Mouse (Mus musculus) liver, embryonic 14.5 days (tissue): ENCODE measurements at regions not wholly inside any gene's neighbourhood (a gene's known extent, or its start where the extent isn't known, plus 50 kb on each side); places are given as distances from the start of the nearest gene placed in this dataset.
"Not testable (repeated sequence)": the region's sequence is repeated elsewhere in the genome, so short reads cannot be mapped to it uniquely, and the experiment has no call there.

Source experiments
- ATAC-seq: fragments of 200-750 bp; cut with Nextera tagmentation; 2 replicates; pipeline ENCODE4 v1.8.0; 2017; ENCODE audit warnings: moderate number of reproducible peaks, mild to moderate bottlenecking, moderate library complexity; ENCODE audit not compliant: insufficient read depth
- DNase-seq, 3 experiments: peaks; one replicate each; pipeline ENCODE4 v3.0.0-alpha.2; 2012 to 2013; ENCODE audit warnings: low read depth in 3 of 3, low spot score in 3 of 3
- H3K27ac ChIP-seq: fragments of 300-500 bp; sonication (generic); 2 replicates; pipeline ENCODE4 v1.5.1; 2014; ENCODE audit warnings: moderate library complexity, mild to moderate bottlenecking, control low read depth, inconsistent platforms
- H3K27me3 ChIP-seq: fragments of 300-500 bp; sonication (generic); 2 replicates; pipeline ENCODE4 v1.6.1; 2014; ENCODE audit warnings: mild to moderate bottlenecking, low read length, moderate library complexity; ENCODE audit not compliant: control insufficient read depth, insufficient read depth
- H3K36me3 ChIP-seq: fragments of 300-500 bp; sonication (generic); replicated peaks from 2 replicates; pipeline ENCODE4 v1.6.1; 2014; ENCODE audit warnings: low read depth; ENCODE audit not compliant: control insufficient read depth, insufficient read depth
- H3K4me1 ChIP-seq, 2 experiments: fragments of 200-500 bp in 1 of 2; fragments of 300-500 bp in 1 of 2; sonication (generic) in 1 of 2; replicated peaks; 2 replicates each; pipeline ENCODE4 v1.6.1; 2012 to 2014; ENCODE audit warnings: antibody characterized with exemption in 1 of 2, inconsistent platforms in 1 of 2, low read length in 1 of 2; ENCODE audit not compliant: control insufficient read depth in 2 of 2, insufficient read depth in 2 of 2
- H3K4me2 ChIP-seq: fragments of 300-500 bp; sonication (generic); 2 replicates; pipeline ENCODE4 v1.6.1; 2014; ENCODE audit warnings: low read depth, mild to moderate bottlenecking, control low read depth, moderate library complexity
- H3K4me3 ChIP-seq, 2 experiments: fragments of 200-500 bp in 1 of 2; fragments of 300-500 bp in 1 of 2; sonication (generic) in 1 of 2; 2 replicates each; pipeline ENCODE4 v1.5.1; 2012 to 2014; ENCODE audit warnings: low read depth in 2 of 2, low read length in 2 of 2, mild to moderate bottlenecking in 2 of 2, control low read depth in 1 of 2, inconsistent platforms in 1 of 2, moderate library complexity in 1 of 2; ENCODE audit not compliant: insufficient read depth in 1 of 2
- H3K9ac ChIP-seq: fragments of 300-500 bp; sonication (generic); replicated peaks from 2 replicates; pipeline ENCODE4 v1.6.1; 2014; ENCODE audit warnings: mild to moderate bottlenecking, control low read depth, moderate library complexity
- H3K9me3 ChIP-seq: fragments of 300-500 bp; sonication (generic); 2 replicates; pipeline ENCODE4 v1.6.1; 2016; ENCODE audit warnings: low read length, mixed read lengths; ENCODE audit not compliant: control insufficient read depth
- CTCF ChIP-seq: IDR thresholded peaks from 2 replicates; pipeline ENCODE4 v1.5.1; 2016; ENCODE audit warnings: antibody characterized with exemption, low read depth, control low read depth
- EP300 ChIP-seq: IDR thresholded peaks from 2 replicates; pipeline ENCODE4 v1.6.1; 2016; ENCODE audit warnings: antibody characterized with exemption, low read depth
- WGBS: fragments of 180-500 bp; shearing (Covaris S2); extraction: QIAGEN DNeasy Blood & Tissue Kit; methylation state at CpG from one replicate; pipeline ENCODE4 v1.1.7; 2014; ENCODE audit not compliant: insufficient replicate concordance; 5-methylcytosine and 5-hydroxymethylcytosine counted together

DNA sequence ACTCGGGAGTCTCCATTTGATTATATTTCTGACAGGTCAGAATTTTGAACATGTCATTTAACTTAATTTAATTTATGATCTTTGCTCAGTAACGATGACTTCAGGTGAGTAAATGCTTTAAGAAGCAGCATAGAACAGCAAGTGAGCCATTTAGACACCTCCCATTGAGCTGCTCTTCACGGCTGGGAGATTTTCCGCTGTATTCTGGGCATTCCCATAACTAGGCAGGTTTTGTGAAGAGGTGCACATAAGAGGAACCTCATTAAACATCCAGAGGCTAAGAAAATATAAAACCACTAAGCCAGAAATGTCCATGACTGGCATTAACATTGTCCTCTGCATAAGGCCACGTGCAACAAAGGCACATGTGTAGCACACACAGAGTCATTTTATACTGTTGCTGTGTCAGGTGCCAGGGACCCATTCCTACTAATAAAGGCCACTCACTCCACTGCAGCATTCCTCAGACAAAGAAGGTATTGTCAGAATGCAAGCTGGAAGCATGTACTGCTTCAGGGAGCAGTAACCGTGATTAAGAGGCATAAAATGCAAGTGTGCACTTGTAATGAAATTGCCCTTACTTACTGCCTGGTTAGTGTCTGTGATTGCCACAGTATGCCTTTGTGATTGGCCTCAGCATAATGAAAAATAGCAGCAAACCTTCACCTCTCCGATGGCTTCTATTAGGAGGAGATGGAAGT is 346.5 kb downstream of the Tm4sf1 start:
- Histone ChIP-seq H3K4me1 (no peaks in the 10 kb centered on the region), H3K4me3 (no peak overlapping the region), H3K27me3 (no peaks in the 10 kb centered on the region), H3K9me3 (no peaks in the 10 kb centered on the region), H3K27ac (no peak overlapping the region), H3K9ac (no peak overlapping the region), H3K4me2 (no peak overlapping the region), H3K36me3 (no peaks in the 10 kb centered on the region)
- WGBS = 66% methylated on average over 7 of the region's 7 CpGs
- TF ChIP-seq CTCF (no peak), EP300 (no peak)
- ATAC-seq (no peak), DNase-seq (no peak)

GRCm38 (mm10) chr3:56942557-56942956 is 359.2 kb downstream of the Tm4sf1 start:
- not testable (repeated sequence) for H3K9ac ChIP-seq, H3K27me3 ChIP-seq, H3K9me3 ChIP-seq, H3K36me3 ChIP-seq, H3K27ac ChIP-seq, H3K4me2 ChIP-seq, H3K4me1 ChIP-seq, ATAC-seq, H3K4me3 ChIP-seq, DNase-seq
- no CpG with 5 or more reads among the region's 1 CpGs for WGBS

DNA sequence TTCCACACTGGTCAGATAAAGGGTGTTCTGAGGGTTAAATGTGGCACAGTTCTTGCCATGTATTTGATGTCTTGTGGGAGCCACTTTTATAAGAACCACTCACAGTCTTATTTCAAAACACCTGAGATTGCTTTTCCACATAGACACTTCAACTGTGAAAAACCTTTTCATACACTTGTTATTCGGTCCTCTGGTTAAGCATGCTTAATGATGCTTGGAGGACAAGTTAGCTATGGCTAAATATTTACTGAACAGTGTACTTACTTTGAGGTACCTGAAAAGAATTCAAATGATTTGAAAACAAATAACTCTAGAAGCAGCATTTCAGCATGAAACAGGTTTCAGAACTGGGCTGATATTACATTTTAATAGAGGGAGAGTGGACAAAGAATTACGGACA is 372.8 kb downstream of the Tm4sf1 start:
- not testable (repeated sequence) for H3K36me3 ChIP-seq, H3K4me2 ChIP-seq, H3K9me3 ChIP-seq, H3K9ac ChIP-seq, H3K27me3 ChIP-seq, H3K4me3 ChIP-seq, H3K27ac ChIP-seq, ATAC-seq, DNase-seq, H3K4me1 ChIP-seq
- WGBS = no CpG with 5 or more reads among the region's 2 CpGs

DNA sequence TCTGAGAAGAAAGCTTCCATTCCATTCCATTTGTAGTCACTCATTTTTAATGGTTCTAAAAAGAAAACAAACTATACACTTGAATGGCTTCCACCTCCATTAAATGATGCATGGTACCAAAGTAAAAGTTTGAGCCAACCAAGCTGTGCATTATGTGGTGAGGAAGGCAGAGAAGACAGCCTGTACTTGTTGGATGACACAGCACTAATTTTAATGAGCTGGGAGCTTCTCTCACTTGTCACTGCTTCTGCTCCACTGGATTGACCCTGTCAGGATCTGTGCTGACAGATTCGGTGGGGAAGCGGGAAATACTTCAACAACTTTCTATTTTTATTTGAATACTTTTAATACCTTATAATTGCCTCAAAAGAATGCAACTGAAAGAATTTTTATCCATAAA is 403.3 kb downstream of the Tm4sf1 start:
- no peaks in the 10 kb centered on the region for H3K27me3 ChIP-seq
- no peaks in the 10 kb centered on the region for H3K4me1 ChIP-seq
- no peaks in the 10 kb centered on the region for H3K36me3 ChIP-seq
- no peak overlapping the region for H3K9ac ChIP-seq
- no peak overlapping the region for H3K4me2 ChIP-seq
- H3K27ac ChIP-seq = no peak overlapping the region
- TF ChIP-seq CTCF = no peak
- TF ChIP-seq EP300 = no peak
- H3K4me3 ChIP-seq = no peak overlapping the region
- ATAC-seq = no peak
- 63% methylated on average over 2 of the region's 2 CpGs for WGBS
- no peak for DNase-seq
- H3K9me3 ChIP-seq = no peaks in the 10 kb centered on the region

- no peak overlapping the region for H3K27ac ChIP-seq
- 57% methylated on average over 4 of the region's 4 CpGs for WGBS
Measured at GRCm38 (mm10) chr3:56877062-56877461, 424.7 kb downstream of the Tm4sf1 start.

More at GRCm38 (mm10) chr3:56877062-56877461, 424.7 kb downstream of the Tm4sf1 start:
- no peak overlapping the region for H3K9ac ChIP-seq
- TF ChIP-seq EP300 = no peak
- no peak for TF ChIP-seq CTCF
- ATAC-seq (no peak), DNase-seq (no peak)
- H3K27me3 ChIP-seq = no peaks in the 10 kb centered on the region
- H3K36me3 ChIP-seq = no peaks in the 10 kb centered on the region
- no peaks in the 10 kb centered on the region for H3K4me1 ChIP-seq
- H3K4me2 ChIP-seq = no peak overlapping the region
- no peaks in the 10 kb centered on the region for H3K9me3 ChIP-seq
- no peak overlapping the region for H3K4me3 ChIP-seq
